Mouse (Mus musculus): ENCODE results near the gene Micu1.

DNA sequence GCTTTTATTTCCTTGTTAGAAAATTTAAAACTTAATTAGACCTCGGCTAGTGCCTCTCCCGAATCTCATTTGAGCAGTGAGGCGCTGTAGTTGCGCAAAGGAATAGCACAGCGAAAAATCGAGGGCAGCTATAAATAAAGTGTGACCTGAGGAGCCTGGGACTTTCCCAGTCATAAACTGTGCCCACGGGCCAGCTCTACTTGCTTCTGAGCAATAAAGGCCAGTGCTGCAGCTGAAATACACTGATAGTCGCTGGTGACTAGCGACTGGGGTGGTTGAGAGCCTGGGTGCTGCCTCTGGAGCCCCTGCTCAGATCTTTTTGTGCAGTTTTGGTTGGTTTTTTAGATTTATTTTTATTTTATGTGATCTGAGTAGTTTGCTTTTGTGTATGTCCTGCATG is 142.4 kb downstream of the Micu1 start:
- no peak for TF ChIP-seq CTCF (IDR thresholded peaks at IDR 0.05; ENCODE audit: low read depth, low read length)
- no peak for TF ChIP-seq POLR2A (IDR thresholded peaks at IDR 0.05; ENCODE audit: borderline replicate concordance, low read depth, low read length)

All from bone marrow macrophage, adult 2 months (primary cell).